Mouse (Mus musculus) liver, adult 2 months (tissue): ENCODE results near the gene Celf1. TPM values are rescaled to one million over a fixed set of nuclear protein-coding genes. Genes with fewer than 3 reads are reported as not detected.
"Not testable (repeated sequence)": the region's sequence is repeated elsewhere in the genome, so short reads cannot be mapped to it uniquely, and the experiment has no call there.

Source experiments
- DNase-seq: peaks from one replicate; pipeline ENCODE4 v3.0.0-alpha.2; 2011; ENCODE audit warnings: low read depth, low spot score; ENCODE audit errors: extremely low read depth
- H3K27ac ChIP-seq: fragments of 200-500 bp; replicated peaks from 2 replicates; pipeline ENCODE4 v1.5.1; 2012; ENCODE audit warnings: low read depth, mild to moderate bottlenecking, control low read depth, inconsistent platforms, low read length; ENCODE audit not compliant: insufficient read depth
- H3K27me3 ChIP-seq: fragments of 200-500 bp; 2 replicates; pipeline ENCODE4 v1.6.1; 2012; ENCODE audit warnings: mild to moderate bottlenecking, moderate library complexity, low read length, inconsistent platforms; ENCODE audit not compliant: control insufficient read depth, insufficient read depth
- H3K36me3 ChIP-seq: fragments of 200-500 bp; 2 replicates; pipeline ENCODE4 v1.6.1; 2012; ENCODE audit warnings: low read length, inconsistent platforms; ENCODE audit not compliant: control insufficient read depth, insufficient read depth
- H3K4me1 ChIP-seq: fragments of 200-500 bp; 2 replicates; pipeline ENCODE4 v1.6.1; 2011; ENCODE audit warnings: low read length; ENCODE audit not compliant: control insufficient read depth, insufficient read depth
- H3K4me3 ChIP-seq: fragments of 200-500 bp; 2 replicates; pipeline ENCODE4 v1.5.1; 2011; ENCODE audit warnings: low read depth, mild to moderate bottlenecking, control low read depth, low read length, moderate library complexity; ENCODE audit not compliant: insufficient read depth
- H3K79me2 ChIP-seq: fragments of 200-500 bp; 2 replicates; pipeline ENCODE4 v1.6.1; 2012; ENCODE audit warnings: inconsistent platforms, mild to moderate bottlenecking, low read length, moderate library complexity; ENCODE audit not compliant: control insufficient read depth, insufficient read depth
- H3K9ac ChIP-seq: fragments of 200-500 bp; 2 replicates; pipeline ENCODE4 v1.6.1; 2012; ENCODE audit warnings: low read depth, mild to moderate bottlenecking, control low read depth, inconsistent platforms, low read length
- CTCF ChIP-seq: fragments of 200-500 bp; IDR thresholded peaks from 2 replicates; pipeline ENCODE4 v1.5.1; 2011; ENCODE audit warnings: low read depth, low read length, control low read depth
- POLR2A ChIP-seq: fragments of 200-500 bp; IDR thresholded peaks from 2 replicates; pipeline ENCODE4 v1.6.1; 2011; ENCODE audit warnings: low read length, control low read depth; ENCODE audit not compliant: insufficient read depth; ENCODE audit errors: extremely low read depth
- WGBS: fragments of 180-500 bp; shearing (Covaris S2); methylation state at CpG from one replicate; pipeline ENCODE4 v1.1.7; 2018; 5-methylcytosine and 5-hydroxymethylcytosine counted together
- polyA plus RNA-seq: library from polyadenylated mRNA; depleted of rRNA; stranded (reverse); fragments of >200 nt; gene quantifications from 2 replicates; pipeline ENCODE4 v1.2.3, GENCODE M21; 2012
- total RNA-seq: library from RNA; depleted of rRNA; stranded (reverse); fragments of >200 nt; gene quantifications from 2 replicates; pipeline ENCODE4 v1.2.3, GENCODE M21; 2014

The Celf1 gene
- total and polyA plus RNA-seq, 2 experiments = 30.5 to 39.5 TPM

DNA sequence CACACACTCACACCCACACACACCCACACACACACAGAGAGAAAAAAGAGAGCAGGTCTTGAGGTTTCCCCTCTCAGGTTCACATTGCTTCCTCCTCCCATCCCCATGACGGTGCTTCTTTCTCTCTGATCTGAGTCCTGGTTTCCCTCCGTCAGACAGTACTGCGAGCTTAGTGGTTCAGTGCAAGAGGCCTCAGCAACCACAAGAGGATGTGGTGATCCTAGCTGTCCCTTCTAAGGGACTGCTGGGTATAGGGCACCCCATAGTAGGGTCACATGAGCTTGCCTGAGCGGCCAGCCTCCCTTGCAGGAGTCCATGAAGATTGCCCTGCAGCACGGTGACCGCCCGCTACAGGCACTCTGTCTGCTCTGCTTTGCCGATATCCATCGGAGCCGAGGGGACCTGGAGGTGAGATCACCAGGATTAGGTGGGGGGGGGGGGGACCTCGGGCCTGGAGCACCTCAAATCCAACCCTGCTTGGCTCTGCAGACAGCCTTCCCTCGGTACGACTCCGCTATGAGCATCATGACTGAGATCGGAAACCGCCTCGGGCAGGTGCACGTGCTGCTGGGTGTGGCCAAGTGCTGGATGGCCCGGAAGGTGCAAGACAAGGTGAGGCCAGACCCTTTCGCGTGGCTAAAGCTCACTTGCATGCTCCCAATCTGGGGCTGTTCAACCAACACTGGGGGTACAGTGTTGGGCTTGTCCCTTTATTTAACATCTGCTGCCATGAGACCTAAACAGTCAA lies 102.6 kb downstream of the Celf1 start:
- Histone ChIP-seq H3K9ac (no peak overlapping the region), H3K27me3 (no peaks in the 10 kb centered on the region), H3K4me3 (no peak overlapping the region), H3K36me3 (no peaks in the 10 kb centered on the region), H3K27ac (no peak overlapping the region), H3K4me1 (no peaks in the 10 kb centered on the region), H3K79me2 (no peaks in the 10 kb centered on the region)
- no peak for DNase-seq
- WGBS = 69% methylated on average over 21 of the region's 21 CpGs
- no peak for TF ChIP-seq POLR2A
- TF ChIP-seq CTCF = no peak

GRCm38 (mm10) chr2:91044727-91045126 lies 104.5 kb downstream of the Celf1 start:
- TF ChIP-seq CTCF = no peak
- TF ChIP-seq POLR2A = no peak
- Histone ChIP-seq H3K79me2 (no peaks in the 10 kb centered on the region), H3K4me1 (no peaks in the 10 kb centered on the region), H3K9ac (no peak overlapping the region), H3K27ac (no peak overlapping the region), H3K27me3 (no peaks in the 10 kb centered on the region), H3K36me3 (no peaks in the 10 kb centered on the region), H3K4me3 (no peak overlapping the region)
- WGBS = 86% methylated on average over 13 of the region's 13 CpGs
- no peak for DNase-seq

DNA sequence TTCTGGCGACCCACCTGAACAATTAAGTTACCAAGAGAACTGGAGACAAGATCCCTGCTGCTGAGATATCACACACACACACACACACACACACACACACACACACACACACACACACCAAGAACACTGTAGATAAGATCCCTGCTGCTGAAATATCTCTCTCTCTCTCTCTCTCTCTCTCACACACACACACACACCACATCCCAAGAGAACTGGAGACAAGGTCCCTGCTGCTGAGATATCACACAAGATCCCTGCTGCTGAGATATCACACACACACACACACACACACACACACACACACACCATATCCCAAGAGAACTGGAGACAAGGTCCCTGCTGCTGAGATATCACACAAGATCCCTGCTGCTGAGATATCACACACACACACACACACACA lies 105.6 kb downstream of the Celf1 start:
- not testable (repeated sequence) for H3K36me3 ChIP-seq, H3K27me3 ChIP-seq, H3K27ac ChIP-seq, H3K79me2 ChIP-seq, DNase-seq, H3K4me3 ChIP-seq, H3K9ac ChIP-seq, H3K4me1 ChIP-seq
- WGBS = 81% methylated on average over 1 of the region's 1 CpGs

DNA sequence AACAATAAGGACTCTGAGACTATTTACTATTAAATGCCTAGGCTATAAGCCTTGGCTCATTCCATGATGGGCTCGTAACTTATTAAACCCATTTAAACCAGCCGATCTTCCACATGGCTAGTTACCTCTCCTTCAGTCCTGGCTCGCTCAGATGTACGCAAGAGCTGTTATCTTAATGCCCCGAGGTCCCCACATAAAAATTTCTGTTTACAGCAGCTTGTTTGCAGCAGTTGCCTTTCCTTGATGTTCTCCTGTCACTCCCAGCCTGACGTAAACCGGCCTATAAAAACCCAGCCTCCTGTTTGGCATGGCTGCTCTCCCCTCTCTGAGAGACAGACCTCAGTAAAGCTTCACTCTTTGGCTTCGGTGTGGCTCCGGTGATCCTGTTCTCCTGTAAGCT lies 107.2 kb downstream of the Celf1 start:
- DNase-seq = no peak
- 82% methylated on average over 9 of the region's 9 CpGs for WGBS
- TF ChIP-seq POLR2A = no peak
- Histone ChIP-seq H3K4me3 (no peak overlapping the region), H3K79me2 (no peaks in the 10 kb centered on the region), H3K27ac (no peak overlapping the region), H3K4me1 (no peaks in the 10 kb centered on the region), H3K36me3 (no peaks in the 10 kb centered on the region), H3K9ac (no peak overlapping the region), H3K27me3 (no peaks in the 10 kb centered on the region)

DNA sequence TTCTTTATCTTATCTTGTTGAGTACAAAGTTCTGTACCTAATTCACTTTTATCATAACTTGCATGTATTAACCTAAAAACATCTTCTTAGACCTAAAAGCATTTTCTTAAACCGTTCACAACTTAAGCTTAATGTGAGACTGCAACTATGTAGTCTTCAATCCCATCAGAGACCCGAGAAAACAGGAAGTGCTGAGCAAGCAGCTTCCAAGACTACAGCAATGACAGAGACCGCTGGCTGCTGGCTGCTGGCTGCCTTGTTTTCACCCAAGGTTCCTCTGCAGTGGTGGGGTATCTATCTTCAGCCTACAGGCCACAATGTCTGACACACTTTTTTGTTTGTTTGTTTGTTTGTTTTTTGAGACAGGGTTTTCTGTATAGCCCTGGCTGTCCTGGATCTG lies 111.7 kb downstream of the Celf1 start:
- TF ChIP-seq POLR2A (no peak), CTCF (no peak)
- Histone ChIP-seq H3K4me3 (no peak overlapping the region), H3K79me2 (0 out of 2 replicates have a peak, but pooled peaks cover 6% of the 10 kb centered on the region), H3K9ac (no peak overlapping the region), H3K27me3 (no peaks in the 10 kb centered on the region), H3K36me3 (peaks cover 15% of the 10 kb centered on the region), H3K27ac (no peak overlapping the region), H3K4me1 (peaks cover 9% of the 10 kb centered on the region)
- no peak for DNase-seq
- 83% methylated on average over 3 of the region's 3 CpGs for WGBS

- peaks cover 9% of the 10 kb centered on the region for H3K4me1 ChIP-seq
- 69% methylated on average over 2 of the region's 2 CpGs for WGBS
- no peak overlapping the region for H3K27ac ChIP-seq
- no peak for TF ChIP-seq POLR2A
- no peak for TF ChIP-seq CTCF
- H3K9ac ChIP-seq = no peak overlapping the region
- H3K79me2 ChIP-seq = 0 out of 2 replicates have a peak, but pooled peaks cover 6% of the 10 kb centered on the region
- H3K36me3 ChIP-seq = peaks cover 20% of the 10 kb centered on the region
- DNase-seq = no peak
- H3K27me3 ChIP-seq = no peaks in the 10 kb centered on the region
- H3K4me3 ChIP-seq = no peak overlapping the region
Measured at GRCm38 (mm10) chr2:91052752-91053151, 112.6 kb downstream of the Celf1 start.
